Mouse (Mus musculus) bone marrow macrophage, adult 2 months (primary cell): ENCODE results near the gene Zmynd11.

Experiments used
- CTCF ChIP-seq: IDR thresholded peaks from 2 replicates; pipeline ENCODE4 v1.5.1; 2012; ENCODE audit warnings: low read depth, mild to moderate bottlenecking, low read length, moderate library complexity
- POLR2A ChIP-seq: IDR thresholded peaks from 2 replicates; pipeline ENCODE4 v1.6.1; 2012; ENCODE audit warnings: mild to moderate bottlenecking, low read depth, low read length, borderline replicate concordance

DNA sequence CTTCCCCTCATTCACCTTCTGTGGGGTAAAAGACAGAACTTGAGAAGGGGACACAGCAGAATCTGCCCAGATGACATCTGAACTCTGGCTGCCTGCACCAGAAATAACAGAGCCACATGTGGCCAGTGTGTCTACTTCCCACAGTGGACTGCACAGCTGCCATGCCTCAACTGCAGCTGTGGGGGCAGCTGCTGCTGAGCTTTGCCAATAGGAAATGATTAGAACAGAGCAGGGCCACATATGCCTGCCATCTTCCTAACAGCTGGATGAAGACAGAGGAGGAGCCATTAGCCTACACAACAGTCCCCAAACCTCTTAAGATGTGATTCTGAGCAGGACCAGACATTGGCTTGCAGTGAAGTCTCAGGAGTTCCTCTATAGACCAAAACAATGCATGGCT, 69.3 kb downstream of the Zmynd11 start:
- no peak for TF ChIP-seq CTCF
- TF ChIP-seq POLR2A: no peak
